Mouse (Mus musculus) kidney, embryonic 16.5 days (tissue): ENCODE data around the gene Osgin1. TPM values are rescaled to one million over a fixed set of nuclear protein-coding genes. Genes with fewer than 3 reads are reported as not detected.

ENCODE experiments used
- ATAC-seq: fragments of 200-750 bp; cut with Nextera tagmentation; 2 replicates; pipeline ENCODE4 v1.8.0; 2017; ENCODE audit warnings: moderate TSS enrichment; ENCODE audit not compliant: low FRiP score, low TSS enrichment
- H3K27ac ChIP-seq: fragments of 300-500 bp; sonication (generic); 2 replicates; pipeline ENCODE4 v1.5.1; 2014; ENCODE audit warnings: low read length
- H3K27me3 ChIP-seq: fragments of 300-500 bp; sonication (generic); 2 replicates; pipeline ENCODE4 v1.6.1; 2014; ENCODE audit warnings: low read length, control low read depth, mixed read lengths; ENCODE audit not compliant: insufficient read depth
- H3K36me3 ChIP-seq: fragments of 300-500 bp; sonication (generic); 2 replicates; pipeline ENCODE4 v1.6.1; 2014; ENCODE audit warnings: low read length, control low read depth, mixed read lengths; ENCODE audit not compliant: insufficient read depth
- H3K4me1 ChIP-seq: fragments of 300-500 bp; sonication (generic); 2 replicates; pipeline ENCODE4 v1.6.1; 2014; ENCODE audit warnings: low read length, control low read depth, mixed read lengths; ENCODE audit not compliant: insufficient read depth
- H3K4me2 ChIP-seq: fragments of 300-500 bp; sonication (generic); replicated peaks from 2 replicates; pipeline ENCODE4 v1.6.1; 2014; ENCODE audit warnings: low read depth, low read length
- H3K4me3 ChIP-seq: fragments of 300-500 bp; sonication (generic); 2 replicates; pipeline ENCODE4 v1.5.1; 2014; ENCODE audit warnings: mild to moderate bottlenecking, low read length
- H3K9ac ChIP-seq: fragments of 300-500 bp; sonication (generic); replicated peaks from 2 replicates; pipeline ENCODE4 v1.6.1; 2014; ENCODE audit warnings: low read length
- H3K9me3 ChIP-seq: fragments of 300-500 bp; sonication (generic); 2 replicates; pipeline ENCODE4 v1.6.1; 2016; ENCODE audit warnings: low read length, control low read depth
- WGBS: fragments of 180-500 bp; shearing (Covaris S2); extraction: QIAGEN DNeasy Blood & Tissue Kit; methylation state at CpG from one replicate; pipeline ENCODE4 v1.1.7; 2014; 5-methylcytosine and 5-hydroxymethylcytosine counted together
- polyA plus RNA-seq: library from polyadenylated mRNA; unstranded; fragments of >200 nt; fragmentation: Nextera tagmentation; extraction: Ambion mirVana; gene quantifications from 2 replicates; pipeline ENCODE4 v1.2.1, GENCODE M21; 2015

The Osgin1 gene
- polyA plus RNA-seq, 1 experiment from 2014 or later, result 3.6 TPM

DNA sequence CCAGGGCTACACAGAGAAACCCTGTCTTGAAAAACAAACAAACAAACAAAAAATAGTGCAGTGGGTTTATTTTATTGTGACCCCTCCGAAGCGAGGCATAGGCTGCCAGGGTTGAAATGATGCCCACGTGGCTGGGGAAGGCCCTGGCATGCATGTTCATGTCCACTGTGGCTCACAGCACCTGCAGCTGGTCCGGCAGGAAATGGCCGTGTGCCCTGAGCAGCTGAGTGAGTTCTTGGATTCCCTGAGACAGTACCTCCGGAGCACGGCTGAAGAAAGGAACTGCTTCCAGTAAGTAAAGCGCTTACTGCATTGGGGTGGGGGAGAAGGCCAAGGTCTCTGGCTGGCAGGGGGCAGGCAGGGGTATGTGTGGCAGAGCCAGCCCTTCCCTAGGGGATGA is 34.2 kb downstream of the Osgin1 start:
- no peak for ATAC-seq
- Histone ChIP-seq H3K27me3 (0 out of 2 replicates have a peak, but pooled peaks cover 6% of the 10 kb centered on the region), H3K4me2 (no peak overlapping the region), H3K4me3 (no peak overlapping the region), H3K36me3 (no peaks in the 10 kb centered on the region), H3K9me3 (no peaks in the 10 kb centered on the region), H3K27ac (no peak overlapping the region), H3K9ac (no peak overlapping the region), H3K4me1 (peaks cover 29% of the 10 kb centered on the region)
- WGBS, result 80% methylated on average over 8 of the region's 8 CpGs

- no peak overlapping the region for H3K4me3 ChIP-seq
- H3K9me3 ChIP-seq, result no peaks in the 10 kb centered on the region
- WGBS, result 26% methylated on average over 5 of the region's 5 CpGs
- H3K4me1 ChIP-seq, result no peaks in the 10 kb centered on the region
- no peak overlapping the region for H3K9ac ChIP-seq
- no peaks in the 10 kb centered on the region for H3K27me3 ChIP-seq
- no peak for ATAC-seq
- H3K36me3 ChIP-seq, result no peaks in the 10 kb centered on the region
- no peak overlapping the region for H3K4me2 ChIP-seq
- H3K27ac ChIP-seq, result no peak overlapping the region
These were observed 44.8 kb downstream of the Osgin1 start for GRCm38 (mm10) chr8:119478684-119479083.

DNA sequence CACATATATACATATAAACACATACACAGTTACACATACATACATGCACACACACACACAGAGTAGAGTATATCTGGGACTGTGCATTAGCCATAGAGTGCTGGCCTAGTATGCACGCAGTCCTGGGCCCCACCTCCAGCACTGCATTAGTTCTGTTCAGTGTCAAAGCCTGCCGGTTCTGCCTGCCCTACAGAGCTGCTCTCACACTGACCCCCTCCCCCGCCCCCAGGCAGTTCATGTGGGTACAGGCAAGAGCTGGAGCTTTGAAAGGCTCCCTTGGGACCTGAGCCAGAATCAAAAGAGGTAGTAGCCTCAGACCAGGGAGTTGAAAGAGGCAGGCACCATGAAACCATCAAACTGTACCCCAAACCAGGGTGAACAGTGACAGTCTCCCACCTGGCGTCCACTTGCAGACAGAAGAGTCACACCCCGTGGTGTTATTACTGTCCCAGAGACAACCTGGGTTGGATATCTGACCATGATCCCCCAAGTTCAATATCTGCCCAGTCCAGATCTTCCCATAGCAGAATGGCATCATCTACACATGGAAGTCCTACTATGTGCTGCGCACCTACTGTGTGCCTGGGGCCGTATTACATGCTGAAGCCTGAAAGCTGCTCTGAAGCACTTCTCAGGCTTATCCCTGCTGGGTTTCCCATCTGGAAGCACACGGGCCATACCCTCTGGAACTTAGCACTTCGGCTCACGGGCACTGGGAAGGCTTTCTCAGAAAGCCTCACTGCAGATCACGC is 50.4 kb downstream of the Osgin1 start:
- Histone ChIP-seq H3K9ac (no peak overlapping the region), H3K36me3 (no peaks in the 10 kb centered on the region), H3K4me1 (no peaks in the 10 kb centered on the region), H3K4me2 (no peak overlapping the region), H3K4me3 (no peak overlapping the region), H3K9me3 (no peaks in the 10 kb centered on the region), H3K27ac (no peak overlapping the region), H3K27me3 (no peaks in the 10 kb centered on the region)
- 83% methylated on average over 11 of the region's 11 CpGs for WGBS
- ATAC-seq, result no peak

- Histone ChIP-seq H3K27me3 (no peaks in the 10 kb centered on the region), H3K4me3 (no peak overlapping the region), H3K27ac (no peak overlapping the region), H3K4me2 (no peak overlapping the region), H3K36me3 (no peaks in the 10 kb centered on the region), H3K9ac (no peak overlapping the region), H3K9me3 (no peaks in the 10 kb centered on the region), H3K4me1 (peaks cover 17% of the 10 kb centered on the region)
- no peak for ATAC-seq
- 80% methylated on average over 7 of the region's 7 CpGs for WGBS
These were observed 53.2 kb downstream of the Osgin1 start for GRCm38 (mm10) chr8:119487093-119487492.

Other genes starting within 250 kb of the Osgin1 start
- 329 and 342 TPM in 2 replicates for gene Hsbp1, start 89.6 kb upstream of the Osgin1 start, polyA plus RNA-seq
- 13.6 and 14.1 TPM in 2 replicates for gene Mlycd, start 39.2 kb upstream of the Osgin1 start, polyA plus RNA-seq
- gene Necab2, start 12.6 kb downstream of the Osgin1 start, polyA plus RNA-seq, result 2.3 and 2.5 TPM in 2 replicates
- 0.13 TPM in 1 of 2 replicates, not detected in the other for gene Slc38a8, start 67.6 kb downstream of the Osgin1 start, polyA plus RNA-seq
- gene Mbtps1, start 124.6 kb downstream of the Osgin1 start, polyA plus RNA-seq, result 131 TPM in 2 replicates
- gene Hsdl1, start 141.1 kb downstream of the Osgin1 start, polyA plus RNA-seq, result 39.8 and 43.1 TPM in 2 replicates
- 0.27 and 0.37 TPM in 2 replicates for gene Dnaaf1, start 141.1 kb downstream of the Osgin1 start, polyA plus RNA-seq
- 15.4 and 15.5 TPM in 2 replicates for gene Taf1c, start 171.1 kb downstream of the Osgin1 start, polyA plus RNA-seq
- gene Adad2, start 178.6 kb downstream of the Osgin1 start, polyA plus RNA-seq, result 0.12 and 0.14 TPM in 2 replicates
- gene Kcng4, start 201.6 kb downstream of the Osgin1 start, polyA plus RNA-seq, result 0.05 and 0.15 TPM in 2 replicates
- 2.3 and 3.7 TPM in 2 replicates for gene Wfdc1, start 232.2 kb downstream of the Osgin1 start, polyA plus RNA-seq